Mouse (Mus musculus) midbrain, embryonic 15.5 days (tissue): ENCODE results near the gene Myrip. TPM values are rescaled to one million over a fixed set of nuclear protein-coding genes. Genes with fewer than 3 reads are reported as not detected.
"Not testable (repeated sequence)": the region's sequence is repeated elsewhere in the genome, so short reads cannot be mapped to it uniquely, and the experiment has no call there.

ENCODE experiments used
- ATAC-seq: fragments of 200-750 bp; cut with Nextera tagmentation; replicated peaks from 2 replicates; pipeline ENCODE4 v1.8.0; 2017; ENCODE audit warnings: moderate TSS enrichment
- H3K27ac ChIP-seq: fragments of 300-500 bp; sonication (generic); 2 replicates; pipeline ENCODE4 v1.5.1; 2015; ENCODE audit warnings: mild to moderate bottlenecking, inconsistent platforms
- H3K27me3 ChIP-seq: fragments of 300-500 bp; sonication (generic); replicated peaks from 2 replicates; pipeline ENCODE4 v1.6.1; 2015; ENCODE audit warnings: inconsistent platforms
- H3K36me3 ChIP-seq: fragments of 300-500 bp; sonication (generic); replicated peaks from 2 replicates; pipeline ENCODE4 v1.6.1; 2015; ENCODE audit warnings: inconsistent platforms
- H3K4me1 ChIP-seq: fragments of 300-500 bp; sonication (generic); 2 replicates; pipeline ENCODE4 v1.6.1; 2015; ENCODE audit warnings: inconsistent platforms
- H3K4me2 ChIP-seq: fragments of 300-500 bp; sonication (generic); 2 replicates; pipeline ENCODE4 v1.6.1; 2015; ENCODE audit warnings: inconsistent platforms, mild to moderate bottlenecking, moderate library complexity
- H3K4me3 ChIP-seq: fragments of 300-500 bp; sonication (generic); 2 replicates; pipeline ENCODE4 v1.5.1; 2015; ENCODE audit warnings: mild to moderate bottlenecking, inconsistent platforms
- H3K9ac ChIP-seq: fragments of 300-500 bp; sonication (generic); 2 replicates; pipeline ENCODE4 v1.6.1; 2015; ENCODE audit warnings: mild to moderate bottlenecking, inconsistent platforms
- H3K9me3 ChIP-seq: fragments of 300-500 bp; sonication (generic); 2 replicates; pipeline ENCODE4 v1.6.1; 2016; ENCODE audit warnings: inconsistent platforms
- WGBS: fragments of 180-500 bp; shearing (Covaris S2); methylation state at CpG from one replicate; pipeline ENCODE4 v1.1.7; 2015; ENCODE audit warnings: mixed read lengths; 5-methylcytosine and 5-hydroxymethylcytosine counted together
- polyA plus RNA-seq: library from polyadenylated mRNA; unstranded; fragments of >200 nt; fragmentation: Nextera tagmentation; extraction: Ambion mirVana; gene quantifications from 2 replicates; pipeline ENCODE4 v1.2.1, GENCODE M21; 2015

Gene Myrip
- polyA plus RNA-seq, 1 experiment from 2014 or later: 5.2 TPM

DNA sequence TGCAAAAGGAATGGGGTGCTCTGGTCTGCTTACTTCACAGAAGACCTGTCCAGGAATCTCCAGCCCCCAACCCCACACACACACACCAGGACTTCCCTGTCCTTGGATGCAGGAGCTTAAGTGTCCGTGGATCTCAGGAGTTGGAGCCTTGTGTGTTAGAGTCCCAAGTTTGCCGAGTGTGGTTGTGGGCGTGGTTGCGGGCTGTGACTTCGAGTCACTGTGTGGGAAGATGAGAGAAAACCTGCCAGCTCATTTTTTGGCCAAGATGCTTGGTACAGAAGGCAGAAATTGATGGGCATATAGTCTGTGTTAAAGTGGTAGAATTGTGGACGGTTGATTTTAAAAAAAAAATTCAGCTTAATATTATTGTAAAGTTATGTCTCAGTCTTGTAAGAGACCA is 60.3 kb downstream of the Myrip start:
- no peaks in the 10 kb centered on the region for H3K36me3 ChIP-seq
- H3K9me3 ChIP-seq: no peaks in the 10 kb centered on the region
- H3K9ac ChIP-seq: no peak overlapping the region
- no peaks in the 10 kb centered on the region for H3K4me1 ChIP-seq
- no peak overlapping the region for H3K4me3 ChIP-seq
- WGBS: 94% methylated on average over 6 of the region's 6 CpGs
- no peak overlapping the region for H3K4me2 ChIP-seq
- H3K27ac ChIP-seq: no peak overlapping the region
- no peaks in the 10 kb centered on the region for H3K27me3 ChIP-seq
- no peak for ATAC-seq

- Histone ChIP-seq H3K4me2 (no peak overlapping the region), H3K9me3 (no peaks in the 10 kb centered on the region), H3K27ac (no peak overlapping the region), H3K9ac (no peak overlapping the region), H3K4me3 (no peak overlapping the region), H3K4me1 (no peaks in the 10 kb centered on the region), H3K36me3 (no peaks in the 10 kb centered on the region), H3K27me3 (no peaks in the 10 kb centered on the region)
- no peak for ATAC-seq
- 82% methylated on average over 3 of the region's 3 CpGs for WGBS
Observed at GRCm38 (mm10) chr9:120362684-120363083, 61.4 kb downstream of the Myrip start.

DNA sequence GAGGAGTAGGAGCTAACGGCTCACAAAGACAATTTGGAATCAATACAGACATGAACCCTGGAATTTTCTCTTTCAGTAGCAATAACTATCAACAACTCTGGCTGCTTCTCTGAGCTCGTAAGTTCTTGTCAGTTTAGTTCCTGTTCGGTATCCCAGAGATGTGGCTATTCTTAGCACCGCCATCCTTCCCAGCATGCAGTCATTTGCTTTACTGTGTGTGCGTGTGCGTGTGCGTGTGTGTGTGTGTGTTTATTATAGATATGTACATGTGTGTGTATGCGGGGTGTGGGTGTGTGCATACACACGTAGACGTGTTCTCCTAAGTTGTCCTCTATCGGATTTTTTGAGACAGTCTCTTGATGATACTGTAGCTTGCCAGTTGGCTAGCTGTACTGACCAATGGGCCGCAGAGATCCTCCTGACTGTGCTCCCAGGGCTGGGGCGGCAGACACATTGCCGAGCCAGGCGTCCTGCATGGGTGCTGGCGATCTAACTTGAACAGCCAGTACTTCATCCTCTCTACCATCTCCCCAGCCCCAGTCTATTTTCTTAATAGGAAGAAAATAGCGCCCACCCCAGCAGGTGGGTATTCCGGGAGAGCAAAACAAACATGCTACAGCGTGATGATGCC is 63.5 kb downstream of the Myrip start:
- ATAC-seq: no peak
- no peaks in the 10 kb centered on the region for H3K4me1 ChIP-seq
- WGBS: 83% methylated on average over 19 of the region's 19 CpGs
- no peaks in the 10 kb centered on the region for H3K27me3 ChIP-seq
- H3K9ac ChIP-seq: no peak overlapping the region
- H3K27ac ChIP-seq: no peak overlapping the region
- H3K9me3 ChIP-seq: no peaks in the 10 kb centered on the region
- no peak overlapping the region for H3K4me2 ChIP-seq
- H3K36me3 ChIP-seq: no peaks in the 10 kb centered on the region
- no peak overlapping the region for H3K4me3 ChIP-seq

GRCm38 (mm10) chr9:120367526-120367925 is 66.2 kb downstream of the Myrip start:
- H3K4me2 ChIP-seq: no peak overlapping the region
- no peaks in the 10 kb centered on the region for H3K9me3 ChIP-seq
- H3K4me3 ChIP-seq: no peak overlapping the region
- no peaks in the 10 kb centered on the region for H3K4me1 ChIP-seq
- H3K27ac ChIP-seq: no peak overlapping the region
- no peaks in the 10 kb centered on the region for H3K36me3 ChIP-seq
- WGBS: 91% methylated on average over 1 of the region's 1 CpGs
- ATAC-seq: no peak
- H3K27me3 ChIP-seq: no peaks in the 10 kb centered on the region
- H3K9ac ChIP-seq: no peak overlapping the region

DNA sequence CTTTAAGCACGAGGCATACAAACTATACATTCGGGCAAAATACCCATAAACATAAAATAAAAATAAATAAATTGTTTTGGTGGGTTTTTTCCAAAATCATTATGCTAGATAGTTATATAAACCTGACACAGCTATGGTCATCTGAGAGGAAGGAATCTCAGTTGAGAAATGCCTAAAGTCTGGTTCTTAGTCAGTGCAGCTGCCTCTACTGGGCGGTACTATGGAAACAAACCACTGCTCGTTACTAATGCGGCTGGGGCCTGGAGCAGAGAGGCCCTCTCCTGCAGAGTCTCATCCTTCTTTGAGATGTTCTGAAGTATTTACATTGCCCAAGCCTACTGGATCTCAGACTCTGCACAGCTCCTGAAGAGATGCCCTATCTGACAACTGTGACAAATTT is 70.3 kb downstream of the Myrip start:
- 78% methylated on average over 5 of the region's 5 CpGs for WGBS
- H3K27me3 ChIP-seq: no peaks in the 10 kb centered on the region
- ATAC-seq: no peak
- H3K4me2 ChIP-seq: no peak overlapping the region
- no peaks in the 10 kb centered on the region for H3K9me3 ChIP-seq
- H3K4me3 ChIP-seq: no peak overlapping the region
- H3K9ac ChIP-seq: no peak overlapping the region
- H3K36me3 ChIP-seq: no peaks in the 10 kb centered on the region
- H3K27ac ChIP-seq: no peak overlapping the region
- H3K4me1 ChIP-seq: no peaks in the 10 kb centered on the region

DNA sequence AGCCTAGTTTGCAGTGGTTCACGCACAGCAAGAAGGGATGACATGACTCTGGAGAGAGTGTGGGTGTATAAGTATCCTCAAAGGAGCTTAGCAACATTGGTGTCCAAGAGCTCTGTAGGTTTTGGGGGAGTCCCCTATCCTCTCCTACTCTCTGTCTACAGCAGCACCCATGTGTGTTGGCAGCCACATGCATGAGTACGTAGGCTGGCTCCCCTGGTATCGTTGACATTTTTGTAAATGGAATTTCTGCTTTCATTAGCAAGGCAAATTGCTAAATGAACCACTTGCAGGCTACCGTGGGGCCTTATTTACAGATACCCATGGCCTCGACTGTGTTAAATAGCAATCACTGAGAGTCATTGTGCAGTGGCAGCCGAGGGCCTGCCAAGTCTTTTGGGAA is 71.0 kb downstream of the Myrip start:
- WGBS: 74% methylated on average over 6 of the region's 6 CpGs
- no peaks in the 10 kb centered on the region for H3K27me3 ChIP-seq
- no peaks in the 10 kb centered on the region for H3K4me1 ChIP-seq
- no peak overlapping the region for H3K4me2 ChIP-seq
- H3K9me3 ChIP-seq: no peaks in the 10 kb centered on the region
- no peak overlapping the region for H3K27ac ChIP-seq
- H3K4me3 ChIP-seq: no peak overlapping the region
- no peaks in the 10 kb centered on the region for H3K36me3 ChIP-seq
- ATAC-seq: no peak
- H3K9ac ChIP-seq: no peak overlapping the region

GRCm38 (mm10) chr9:120377726-120378125 is 76.4 kb downstream of the Myrip start:
- 25% methylated on average over 11 of the region's 11 CpGs for WGBS
- no peak overlapping the region for H3K4me2 ChIP-seq
- no peaks in the 10 kb centered on the region for H3K36me3 ChIP-seq
- H3K4me1 ChIP-seq: no peaks in the 10 kb centered on the region
- H3K9me3 ChIP-seq: no peaks in the 10 kb centered on the region
- no peak overlapping the region for H3K4me3 ChIP-seq
- no peaks in the 10 kb centered on the region for H3K27me3 ChIP-seq
- H3K9ac ChIP-seq: no peak overlapping the region
- H3K27ac ChIP-seq: no peak overlapping the region
- ATAC-seq: no peak

- ATAC-seq: no peak
- Histone ChIP-seq H3K27ac (no peak overlapping the region), H3K4me2 (no peak overlapping the region), H3K9ac (peak overlapping the region; percentile 12; the same call in 1 of the 2 replicates), H3K9me3 (no peaks in the 10 kb centered on the region), H3K4me1 (peaks cover 6% of the 10 kb centered on the region; the same call in 1 of the 2 replicates), H3K4me3 (no peak overlapping the region), H3K36me3 (no peaks in the 10 kb centered on the region), H3K27me3 (no peaks in the 10 kb centered on the region)
- 41% methylated on average over 9 of the region's 9 CpGs for WGBS
Observed at GRCm38 (mm10) chr9:120395188-120395587, 93.9 kb downstream of the Myrip start.

DNA sequence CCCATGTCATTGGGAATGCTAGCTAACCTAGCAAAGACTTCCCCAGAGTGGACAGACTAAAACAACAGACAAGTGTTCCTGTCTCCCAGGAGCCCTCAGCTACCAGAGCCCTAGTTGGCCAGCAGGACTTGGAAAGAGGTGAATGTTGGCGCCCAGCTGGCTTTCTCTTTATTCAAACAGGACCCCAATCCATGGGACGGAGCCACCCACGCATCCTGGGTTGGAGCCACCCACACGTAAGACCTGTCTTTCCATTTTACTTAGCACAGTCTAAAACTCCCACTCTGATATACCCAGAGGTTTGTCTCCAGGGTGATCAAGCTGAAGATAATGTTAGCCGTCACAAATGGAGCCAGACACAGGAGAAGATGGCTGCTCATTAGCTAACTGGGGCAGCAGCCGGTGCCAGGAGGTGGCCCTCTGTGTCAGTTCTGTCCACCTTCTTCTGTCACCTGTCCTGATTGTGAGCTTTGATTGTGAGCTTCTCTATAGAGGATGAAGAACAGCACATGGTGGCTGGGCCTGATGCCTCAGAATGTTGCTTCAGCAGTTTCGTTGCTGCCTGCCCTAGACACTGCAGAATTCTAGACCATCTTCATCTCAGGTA is 95.4 kb downstream of the Myrip start:
- 89% methylated on average over 7 of the region's 7 CpGs for WGBS
- H3K9me3 ChIP-seq: no peaks in the 10 kb centered on the region
- H3K4me2 ChIP-seq: no peak overlapping the region
- H3K27me3 ChIP-seq: no peaks in the 10 kb centered on the region
- no peak overlapping the region for H3K27ac ChIP-seq
- H3K9ac ChIP-seq: no peak overlapping the region
- no peak for ATAC-seq
- H3K36me3 ChIP-seq: no peaks in the 10 kb centered on the region
- H3K4me3 ChIP-seq: no peak overlapping the region
- peaks cover 6% of the 10 kb centered on the region; the same call in 1 of the 2 replicates for H3K4me1 ChIP-seq

GRCm38 (mm10) chr9:120398289-120398688 is 97.0 kb downstream of the Myrip start:
- no peak overlapping the region for H3K9ac ChIP-seq
- H3K9me3 ChIP-seq: no peaks in the 10 kb centered on the region
- no peak for ATAC-seq
- peaks cover 6% of the 10 kb centered on the region; the same call in 1 of the 2 replicates for H3K4me1 ChIP-seq
- no peak overlapping the region for H3K27ac ChIP-seq
- H3K36me3 ChIP-seq: no peaks in the 10 kb centered on the region
- H3K4me2 ChIP-seq: no peak overlapping the region
- H3K4me3 ChIP-seq: no peak overlapping the region
- H3K27me3 ChIP-seq: no peaks in the 10 kb centered on the region
- 88% methylated on average over 8 of the region's 8 CpGs for WGBS

DNA sequence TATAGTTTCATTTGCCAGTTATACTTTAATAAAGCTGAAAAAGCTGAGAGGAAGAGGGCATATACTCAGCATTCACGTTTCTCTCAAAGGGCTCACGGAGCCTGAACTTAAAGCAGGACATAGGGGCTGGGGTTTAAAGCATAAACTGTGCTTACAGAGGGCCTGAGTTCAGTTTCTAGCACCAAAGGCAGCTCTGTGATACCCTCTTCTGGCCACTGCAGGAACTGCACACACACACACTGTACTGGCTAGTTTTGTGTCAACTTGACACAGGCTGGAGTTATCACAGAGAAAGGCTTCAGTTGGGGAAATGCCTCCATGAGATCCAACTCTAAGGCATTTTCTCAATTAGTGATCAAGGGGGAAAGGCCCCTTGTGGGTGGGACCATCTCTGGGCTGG is 98.2 kb downstream of the Myrip start:
- H3K4me1 ChIP-seq, H3K9me3 ChIP-seq, H3K27ac ChIP-seq, ATAC-seq, H3K36me3 ChIP-seq, H3K4me2 ChIP-seq, H3K4me3 ChIP-seq, H3K27me3 ChIP-seq, H3K9ac ChIP-seq: not testable (repeated sequence)
- 90% methylated on average over 2 of the region's 2 CpGs for WGBS

DNA sequence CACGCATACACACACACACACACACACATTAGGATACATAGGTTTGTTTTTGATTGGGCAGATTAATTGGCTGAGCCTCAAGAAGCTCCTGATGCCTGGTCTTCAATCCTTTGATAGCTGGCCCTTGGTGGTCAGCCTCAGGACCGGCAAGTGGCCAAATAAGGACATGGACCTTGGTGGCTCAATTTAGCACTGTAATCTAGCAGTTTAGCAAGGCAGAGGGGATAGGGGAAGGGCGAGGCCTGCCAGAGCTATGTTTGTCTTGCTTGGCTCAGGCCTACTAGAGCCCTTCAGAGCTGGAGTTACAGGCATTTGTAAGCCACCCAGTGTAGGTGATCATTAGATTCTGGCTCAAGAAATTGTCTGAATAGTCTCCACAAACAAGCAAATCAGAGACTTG is 101.1 kb downstream of the Myrip start:
- no peak for ATAC-seq
- Histone ChIP-seq H3K27ac (no peak overlapping the region), H3K4me2 (no peak overlapping the region), H3K9me3 (no peaks in the 10 kb centered on the region), H3K4me3 (no peak overlapping the region), H3K36me3 (no peaks in the 10 kb centered on the region), H3K9ac (no peak overlapping the region), H3K4me1 (no peaks in the 10 kb centered on the region), H3K27me3 (no peaks in the 10 kb centered on the region)
- WGBS: 84% methylated on average over 3 of the region's 3 CpGs

DNA sequence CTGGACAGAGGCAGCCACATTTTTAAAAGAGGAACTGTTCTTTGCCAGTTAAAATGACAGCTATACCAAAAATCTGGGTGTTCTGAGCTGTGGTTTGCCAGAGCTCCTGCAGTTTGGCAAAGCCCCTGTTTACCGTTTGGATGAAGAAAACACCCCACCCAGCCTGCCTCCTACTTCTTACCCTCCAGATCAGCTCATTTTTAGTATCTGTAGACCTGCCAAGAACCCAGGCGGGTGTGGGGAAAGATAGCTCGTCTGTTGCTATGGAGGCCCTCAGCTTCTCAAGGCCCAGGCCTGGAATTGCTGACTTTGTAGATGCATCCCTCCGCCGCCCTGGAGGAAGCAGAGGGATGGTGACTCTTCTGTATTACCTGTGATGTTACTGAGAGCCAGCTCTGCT is 102.3 kb downstream of the Myrip start:
- H3K4me2 ChIP-seq: no peak overlapping the region
- H3K27me3 ChIP-seq: no peaks in the 10 kb centered on the region
- H3K9ac ChIP-seq: no peak overlapping the region
- no peaks in the 10 kb centered on the region for H3K4me1 ChIP-seq
- no peak for ATAC-seq
- H3K4me3 ChIP-seq: no peak overlapping the region
- H3K27ac ChIP-seq: no peak overlapping the region
- no peaks in the 10 kb centered on the region for H3K9me3 ChIP-seq
- WGBS: 76% methylated on average over 5 of the region's 5 CpGs
- H3K36me3 ChIP-seq: no peaks in the 10 kb centered on the region
